Mouse (Mus musculus): ENCODE results near the gene Coasy. TPM values are rescaled to one million over a fixed set of nuclear protein-coding genes. Genes with fewer than 3 reads are reported as not detected.
"Not testable (repeated sequence)": the region's sequence is repeated elsewhere in the genome, so short reads cannot be mapped to it uniquely, and the experiment has no call there.

The Coasy gene
- polyA plus RNA-seq, 1 experiment from 2014 or later: 37.5 TPM

GRCm38 (mm10) chr11:101120545-101121188, 38.3 kb downstream of the Coasy start:
- H3K4me2 ChIP-seq: peak overlapping the region; percentile 95
- WGBS: 22% methylated on average over 19 of the region's 19 CpGs
- H3K36me3 ChIP-seq: peaks cover 24% of the 10 kb centered on the region
- H3K4me3 ChIP-seq (replicated peaks): peak overlapping the region; percentile 89
- H3K27ac ChIP-seq (replicated peaks): peak overlapping the region; percentile 94
- peaks cover 42% of the 10 kb centered on the region for H3K4me1 ChIP-seq
- no peak; the same call in 1 of the 2 replicates for ATAC-seq (ENCODE audit: low FRiP score)
- H3K9me3 ChIP-seq (replicated peaks): no peaks in the 10 kb centered on the region
- peak overlapping the region; percentile 88 for H3K9ac ChIP-seq (replicated peaks)
- H3K27me3 ChIP-seq (replicated peaks): no peaks in the 10 kb centered on the region

- not testable (repeated sequence) for H3K4me3 ChIP-seq (replicated peaks); H3K27me3 ChIP-seq (replicated peaks); H3K4me2 ChIP-seq; ATAC-seq (ENCODE audit: low FRiP score); H3K27ac ChIP-seq (replicated peaks); H3K9me3 ChIP-seq (replicated peaks); H3K9ac ChIP-seq (replicated peaks)
- Histone ChIP-seq H3K36me3 (peaks cover 37% of the 10 kb centered on the region), H3K4me1 (peaks cover 11% of the 10 kb centered on the region)
- WGBS: 93% methylated on average over 8 of the region's 8 CpGs
Measured at GRCm38 (mm10) chr11:101124494-101124893, 42.1 kb downstream of the Coasy start.

- not testable (repeated sequence) for H3K9me3 ChIP-seq (replicated peaks); H3K9ac ChIP-seq (replicated peaks); H3K4me2 ChIP-seq; ATAC-seq (ENCODE audit: low FRiP score); H3K4me3 ChIP-seq (replicated peaks); H3K27ac ChIP-seq (replicated peaks); H3K27me3 ChIP-seq (replicated peaks)
- Histone ChIP-seq H3K36me3 (peaks cover 37% of the 10 kb centered on the region), H3K4me1 (peaks cover 11% of the 10 kb centered on the region)
- WGBS: 97% methylated on average over 9 of the region's 9 CpGs
Measured at GRCm38 (mm10) chr11:101125008-101125407, 42.6 kb downstream of the Coasy start.

- Histone ChIP-seq H3K36me3 (peaks cover 37% of the 10 kb centered on the region), H3K27me3 (replicated peaks) (no peaks in the 10 kb centered on the region), H3K4me1 (no peaks in the 10 kb centered on the region), H3K9ac (replicated peaks) (no peak overlapping the region), H3K9me3 (replicated peaks) (no peaks in the 10 kb centered on the region), H3K4me3 (replicated peaks) (no peak overlapping the region), H3K27ac (replicated peaks) (no peak overlapping the region), H3K4me2 (no peak overlapping the region)
- WGBS: 100% methylated on average over 1 of the region's 1 CpGs
- ATAC-seq (ENCODE audit: low FRiP score): no peak
Measured at GRCm38 (mm10) chr11:101127075-101127474, 44.7 kb downstream of the Coasy start.

- no peak for ATAC-seq (ENCODE audit: low FRiP score)
- WGBS: 90% methylated on average over 11 of the region's 11 CpGs
- H3K4me3 ChIP-seq (replicated peaks): no peak overlapping the region
Measured at GRCm38 (mm10) chr11:101128996-101129577, 46.7 kb downstream of the Coasy start.

GRCm38 (mm10) chr11:101130056-101130756, 47.8 kb downstream of the Coasy start:
- H3K27me3 ChIP-seq (replicated peaks): no peaks in the 10 kb centered on the region
- no peak overlapping the region for H3K27ac ChIP-seq (replicated peaks)
- no peak overlapping the region for H3K9ac ChIP-seq (replicated peaks)
- H3K9me3 ChIP-seq (replicated peaks): no peaks in the 10 kb centered on the region
- ATAC-seq (ENCODE audit: low FRiP score): no peak
- H3K4me3 ChIP-seq (replicated peaks): no peak overlapping the region
- no peak overlapping the region for H3K4me2 ChIP-seq
- H3K4me1 ChIP-seq: no peaks in the 10 kb centered on the region
- peaks cover 18% of the 10 kb centered on the region for H3K36me3 ChIP-seq
- 54% methylated on average over 18 of the region's 18 CpGs for WGBS

More at GRCm38 (mm10) chr11:101128996-101129577, 46.7 kb downstream of the Coasy start:
- Histone ChIP-seq H3K9me3 (replicated peaks) (no peaks in the 10 kb centered on the region), H3K36me3 (peaks cover 18% of the 10 kb centered on the region), H3K4me1 (no peaks in the 10 kb centered on the region), H3K4me2 (no peak overlapping the region), H3K27me3 (replicated peaks) (no peaks in the 10 kb centered on the region), H3K27ac (replicated peaks) (no peak overlapping the region), H3K9ac (replicated peaks) (no peak overlapping the region)

- H3K4me1 ChIP-seq: no peaks in the 10 kb centered on the region
- H3K36me3 ChIP-seq: peaks cover 8% of the 10 kb centered on the region
- no peak overlapping the region for H3K27ac ChIP-seq (replicated peaks)
- WGBS: 85% methylated on average over 2 of the region's 2 CpGs
- no peaks in the 10 kb centered on the region for H3K9me3 ChIP-seq (replicated peaks)
- H3K4me3 ChIP-seq (replicated peaks): no peak overlapping the region
- no peak for ATAC-seq (ENCODE audit: low FRiP score)
- H3K4me2 ChIP-seq: no peak overlapping the region
- no peak overlapping the region for H3K9ac ChIP-seq (replicated peaks)
- H3K27me3 ChIP-seq (replicated peaks): no peaks in the 10 kb centered on the region
Measured at GRCm38 (mm10) chr11:101131187-101131586, 48.8 kb downstream of the Coasy start.

- Histone ChIP-seq H3K9ac (replicated peaks) (no peak overlapping the region), H3K4me1 (no peaks in the 10 kb centered on the region), H3K9me3 (replicated peaks) (no peaks in the 10 kb centered on the region), H3K4me3 (replicated peaks) (no peak overlapping the region), H3K36me3 (peaks cover 3% of the 10 kb centered on the region), H3K27ac (replicated peaks) (no peak overlapping the region), H3K27me3 (replicated peaks) (no peaks in the 10 kb centered on the region), H3K4me2 (no peak overlapping the region)
- ATAC-seq (ENCODE audit: low FRiP score): no peak
- WGBS: 89% methylated on average over 6 of the region's 6 CpGs
Measured at GRCm38 (mm10) chr11:101131701-101132100, 49.3 kb downstream of the Coasy start.

- H3K36me3 ChIP-seq: no peaks in the 10 kb centered on the region
- H3K9ac ChIP-seq (replicated peaks): no peak overlapping the region
- no peak overlapping the region for H3K4me2 ChIP-seq
- ATAC-seq (ENCODE audit: low FRiP score): no peak
- no peaks in the 10 kb centered on the region for H3K27me3 ChIP-seq (replicated peaks)
- no peaks in the 10 kb centered on the region for H3K9me3 ChIP-seq (replicated peaks)
- 81% methylated on average over 12 of the region's 12 CpGs for WGBS
- no peak overlapping the region for H3K4me3 ChIP-seq (replicated peaks)
- H3K4me1 ChIP-seq: no peaks in the 10 kb centered on the region
- no peak overlapping the region for H3K27ac ChIP-seq (replicated peaks)
Measured at GRCm38 (mm10) chr11:101133037-101133436, 50.7 kb downstream of the Coasy start.

GRCm38 (mm10) chr11:101134217-101134865, 52.0 kb downstream of the Coasy start:
- H3K36me3 ChIP-seq: no peaks in the 10 kb centered on the region
- WGBS: 82% methylated on average over 13 of the region's 13 CpGs
- no peak overlapping the region for H3K9ac ChIP-seq (replicated peaks)
- no peak overlapping the region for H3K4me2 ChIP-seq
- no peak overlapping the region for H3K4me3 ChIP-seq (replicated peaks)
- no peaks in the 10 kb centered on the region for H3K27me3 ChIP-seq (replicated peaks)
- no peaks in the 10 kb centered on the region for H3K9me3 ChIP-seq (replicated peaks)
- no peak for ATAC-seq (ENCODE audit: low FRiP score)
- H3K27ac ChIP-seq (replicated peaks): no peak overlapping the region
- H3K4me1 ChIP-seq: peaks cover 6% of the 10 kb centered on the region
